Mouse (Mus musculus): ENCODE measurements at regions not wholly inside any gene's neighbourhood (a gene's known extent, or its start where the extent isn't known, plus 50 kb on each side); places are given as distances from the start of the nearest gene placed in this dataset.

GRCm38 (mm10) chr4:22301148-22301942 lies 56.0 kb upstream of the Fbxl4 start:
- H3K9me3 ChIP-seq (replicated peaks; ENCODE audit: control insufficient read depth, low read length), result peaks cover 5% of the 10 kb centered on the region; the same call in 1 of the 2 replicates
- H3K4me1 ChIP-seq (ENCODE audit: control insufficient read depth, insufficient read depth, low read length), result no peaks in the 10 kb centered on the region
- H3K36me3 ChIP-seq (ENCODE audit: control insufficient read depth, insufficient read depth), result no peaks in the 10 kb centered on the region
- no peaks in the 10 kb centered on the region for H3K27me3 ChIP-seq (ENCODE audit: control insufficient read depth, insufficient read depth, low read length)
- 79% methylated on average over 9 of the region's 9 CpGs for WGBS
- no peak overlapping the region for H3K27ac ChIP-seq (ENCODE audit: low read length)
- no peak overlapping the region for H3K9ac ChIP-seq (ENCODE audit: low read length)
- no peak overlapping the region for H3K4me3 ChIP-seq (ENCODE audit: low read length)
- no peak overlapping the region for H3K4me2 ChIP-seq (ENCODE audit: low read depth, low read length)
- ATAC-seq (replicated peaks; ENCODE audit: extremely low read depth, insufficient read depth, low FRiP score), result no peak

- Histone ChIP-seq H3K27ac (ENCODE audit: low read length) (no peak overlapping the region), H3K9me3 (replicated peaks; ENCODE audit: control insufficient read depth, low read length) (peaks cover 5% of the 10 kb centered on the region; the same call in 1 of the 2 replicates)
- WGBS, result 78% methylated on average over 4 of the region's 4 CpGs
Observed at GRCm38 (mm10) chr4:22301943-22302215, 55.5 kb upstream of the Fbxl4 start.

GRCm38 (mm10) chr4:22302262-22302661 lies 55.1 kb upstream of the Fbxl4 start:
- WGBS, result 39% methylated on average over 1 of the region's 1 CpGs

More at GRCm38 (mm10) chr4:22301943-22302215, 55.5 kb upstream of the Fbxl4 start:
- Histone ChIP-seq H3K36me3 (ENCODE audit: control insufficient read depth, insufficient read depth) (no peaks in the 10 kb centered on the region), H3K4me2 (ENCODE audit: low read depth, low read length) (no peak overlapping the region), H3K27me3 (ENCODE audit: control insufficient read depth, insufficient read depth, low read length) (no peaks in the 10 kb centered on the region), H3K4me1 (ENCODE audit: control insufficient read depth, insufficient read depth, low read length) (no peaks in the 10 kb centered on the region), H3K4me3 (ENCODE audit: low read length) (no peak overlapping the region), H3K9ac (ENCODE audit: low read length) (no peak overlapping the region)
- no peak for ATAC-seq (replicated peaks; ENCODE audit: extremely low read depth, insufficient read depth, low FRiP score)

More at GRCm38 (mm10) chr4:22302262-22302661, 55.1 kb upstream of the Fbxl4 start:
- Histone ChIP-seq H3K27ac (ENCODE audit: low read length) (no peak overlapping the region), H3K27me3 (ENCODE audit: control insufficient read depth, insufficient read depth, low read length) (no peaks in the 10 kb centered on the region), H3K36me3 (ENCODE audit: control insufficient read depth, insufficient read depth) (no peaks in the 10 kb centered on the region), H3K4me3 (ENCODE audit: low read length) (no peak overlapping the region), H3K4me1 (ENCODE audit: control insufficient read depth, insufficient read depth, low read length) (no peaks in the 10 kb centered on the region), H3K9me3 (replicated peaks; ENCODE audit: control insufficient read depth, low read length) (peaks cover 5% of the 10 kb centered on the region; the same call in 1 of the 2 replicates), H3K9ac (ENCODE audit: low read length) (no peak overlapping the region), H3K4me2 (ENCODE audit: low read depth, low read length) (no peak overlapping the region)
- ATAC-seq (replicated peaks; ENCODE audit: extremely low read depth, insufficient read depth, low FRiP score), result no peak

Data from heart, embryonic 16.5 days (tissue).